Mouse (Mus musculus) bone marrow, adult 2 months (tissue): Measurements from ENCODE around the gene Phc2. TPM values are rescaled to one million over a fixed set of nuclear protein-coding genes. Genes with fewer than 3 reads are reported as not detected.

ENCODE experiments used
- H3K27ac ChIP-seq: fragments of 200-500 bp; 2 replicates; pipeline ENCODE4 v1.5.1; 2012; ENCODE audit warnings: low read depth, mild to moderate bottlenecking, control low read depth, inconsistent platforms, low read length; ENCODE audit not compliant: control insufficient read depth, poor library complexity, insufficient read depth
- H3K4me1 ChIP-seq: fragments of 200-500 bp; 2 replicates; pipeline ENCODE4 v1.6.1; 2011; ENCODE audit warnings: low read length; ENCODE audit not compliant: control insufficient read depth, insufficient read depth
- H3K4me3 ChIP-seq: fragments of 200-500 bp; replicated peaks from 2 replicates; pipeline ENCODE3; 2011; ENCODE audit warnings: mild to moderate bottlenecking, low read depth, low read length, control low read depth; ENCODE audit not compliant: control insufficient read depth
- CTCF ChIP-seq: fragments of 200-500 bp; IDR thresholded peaks from 2 replicates; pipeline ENCODE4 v1.5.1; 2011; ENCODE audit warnings: low read length, control low read depth; ENCODE audit not compliant: control insufficient read depth, insufficient read depth
- POLR2A ChIP-seq: fragments of 200-500 bp; IDR thresholded peaks from 2 replicates; pipeline ENCODE4 v1.6.1; 2011; ENCODE audit warnings: low read depth, mild to moderate bottlenecking, control low read depth, low read length, borderline replicate concordance; ENCODE audit not compliant: control insufficient read depth
- WGBS: fragments of 180-500 bp; shearing (Covaris S2); methylation state at CpG from one replicate; pipeline ENCODE4 v1.1.7; 2018; 5-methylcytosine and 5-hydroxymethylcytosine counted together
- polyA plus RNA-seq: library from polyadenylated mRNA; stranded (reverse); fragments of >200 nt; gene quantifications from 2 replicates; pipeline ENCODE4 v1.2.4, GENCODE M21; 2011; ENCODE audit warnings: low replicate concordance; ENCODE audit not compliant: missing spikeins, insufficient read depth, insufficient read length

Phc2 gene
- polyA plus RNA-seq, 1 experiment, result 36.8 TPM

DNA sequence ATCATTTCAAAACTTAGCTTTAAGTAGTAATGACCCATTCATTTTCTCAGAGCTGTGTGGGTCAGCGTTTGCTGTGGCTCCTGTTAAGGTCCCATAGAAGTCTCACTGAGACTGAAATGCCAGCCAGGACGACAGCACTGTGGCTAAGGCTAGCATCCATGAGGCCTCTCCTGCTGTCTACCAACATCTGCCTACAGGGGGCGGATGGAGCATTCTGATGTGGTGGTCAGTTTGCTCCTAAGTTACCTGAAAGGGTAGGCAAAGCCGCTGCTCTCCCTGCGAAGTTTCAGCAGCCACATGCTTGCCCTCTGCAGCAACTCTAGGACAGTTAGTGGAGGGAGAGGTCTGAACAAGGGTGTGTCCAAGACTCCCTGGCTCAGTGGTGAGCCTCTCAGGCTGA, 96.5 kb downstream of the Phc2 start:
- 80% methylated on average over 5 of the region's 5 CpGs for WGBS
- Histone ChIP-seq H3K4me1 (no peaks in the 10 kb centered on the region), H3K4me3 (no peak overlapping the region), H3K27ac (no peak overlapping the region)
- TF ChIP-seq POLR2A (no peak), CTCF (no peak)

DNA sequence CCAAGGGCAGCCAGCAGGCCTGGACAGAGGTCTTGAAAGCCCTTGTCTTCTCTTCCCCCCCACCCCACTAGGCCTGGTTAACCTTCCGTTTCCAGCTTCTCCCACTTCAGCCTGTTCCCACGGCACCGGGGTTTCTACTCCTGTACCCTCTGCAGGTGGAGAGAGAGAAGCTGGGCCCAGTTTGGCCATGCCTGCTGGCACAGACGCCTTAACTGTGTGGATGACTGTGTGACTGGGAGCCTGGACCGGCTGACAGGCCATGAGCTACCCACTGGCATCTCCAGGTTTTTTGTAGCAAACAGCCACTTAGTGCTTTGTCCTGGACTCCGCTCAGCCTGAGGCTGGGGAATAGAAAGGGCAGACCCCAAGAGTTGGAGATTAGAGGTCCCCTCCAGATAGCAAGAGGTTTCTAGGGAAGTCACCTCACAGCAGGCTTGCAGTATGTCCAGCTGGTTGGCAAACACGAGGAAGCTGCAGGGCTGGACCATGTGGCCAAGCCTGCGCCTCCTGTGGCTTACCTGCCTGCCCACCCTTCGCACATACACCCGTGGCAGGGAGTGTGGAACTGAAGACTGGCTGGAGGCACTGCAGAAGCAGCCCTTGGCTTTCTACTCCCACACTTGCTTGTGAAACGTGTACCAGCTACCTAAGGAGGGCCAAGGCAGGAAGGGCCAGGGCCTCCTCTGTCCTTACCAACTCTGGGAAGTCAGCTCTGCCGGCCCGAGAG, 97.7 kb downstream of the Phc2 start:
- WGBS, result 84% methylated on average over 13 of the region's 13 CpGs
- no peak for TF ChIP-seq CTCF
- no peak for TF ChIP-seq POLR2A
- Histone ChIP-seq H3K4me1 (no peaks in the 10 kb centered on the region), H3K4me3 (no peak overlapping the region), H3K27ac (no peak overlapping the region)

DNA sequence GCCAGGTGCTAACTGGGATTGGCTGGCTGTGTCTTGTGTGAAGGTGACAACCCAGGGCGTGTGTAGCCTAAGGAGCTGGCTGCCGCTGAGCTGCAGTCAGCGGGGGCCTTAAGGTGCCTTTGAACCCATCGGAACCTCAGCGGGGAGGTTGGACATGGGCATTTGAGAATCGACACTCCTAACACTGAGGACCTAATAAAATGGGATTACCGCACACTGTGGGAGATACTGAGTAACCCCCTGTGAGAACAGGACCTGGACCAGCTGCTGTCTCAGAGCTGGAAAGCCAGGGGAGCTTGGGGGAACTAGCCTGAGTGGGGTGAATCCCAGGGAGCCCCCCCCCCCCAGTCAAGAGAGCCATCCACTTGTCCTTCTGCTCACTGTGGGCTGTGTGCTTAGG, 99.1 kb downstream of the Phc2 start:
- TF ChIP-seq POLR2A (no peak), CTCF (no peak)
- Histone ChIP-seq H3K4me3 (no peak overlapping the region), H3K4me1 (no peaks in the 10 kb centered on the region), H3K27ac (no peak overlapping the region)
- 94% methylated on average over 7 of the region's 7 CpGs for WGBS

DNA sequence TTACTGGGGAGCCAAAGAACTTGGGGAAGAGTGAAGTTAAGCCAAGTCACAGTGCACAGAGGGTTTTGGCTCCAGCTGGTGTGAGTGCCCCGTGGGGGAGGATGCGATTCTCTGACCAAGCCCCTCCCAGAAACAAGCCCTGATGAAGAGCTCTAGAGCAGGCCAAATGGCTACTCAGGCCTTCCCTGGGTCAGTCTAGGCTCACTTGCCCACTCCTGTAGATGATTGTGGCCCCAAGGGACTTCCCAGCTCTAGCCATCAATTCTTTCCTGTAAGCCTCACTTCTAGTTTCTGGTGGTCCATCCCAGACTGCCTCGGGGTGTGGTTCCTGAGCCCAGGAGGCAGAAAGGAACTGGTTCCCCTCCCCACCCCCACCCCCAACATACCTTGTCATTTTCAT, 100.6 kb downstream of the Phc2 start, which contains the start of gene A3galt2:
TSS of gene A3galt2 (plus strand) at position 301 of the 400 bp plus-strand sequence.
- no peak within 1 kb of the TSS for H3K27ac ChIP-seq
- no peak within 1 kb of the TSS for H3K4me3 ChIP-seq
- 67% methylated on average over 3 of the region's 3 CpGs for WGBS
- TF ChIP-seq CTCF (no peak), POLR2A (no peak)
- no peaks in the 10 kb centered on the region for H3K4me1 ChIP-seq

DNA sequence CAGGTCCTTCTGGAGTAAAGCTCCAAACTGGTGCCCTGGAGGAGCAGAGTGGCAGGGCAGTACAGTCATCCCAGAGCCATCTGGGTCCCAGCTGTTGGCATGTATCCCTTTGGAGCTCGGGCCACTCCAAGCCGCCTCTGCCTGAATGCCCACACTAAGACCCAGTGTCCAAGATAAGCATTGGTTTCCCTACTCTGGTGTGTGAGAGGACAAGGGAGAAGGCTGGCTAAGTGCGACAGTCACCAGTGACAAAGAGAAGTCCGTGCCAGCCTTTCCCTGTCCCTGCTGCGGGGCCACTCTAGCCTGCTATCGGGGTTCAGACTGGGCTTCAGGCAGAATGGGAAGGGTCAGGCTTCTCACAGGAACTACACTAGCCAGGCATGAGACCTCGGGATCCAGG, 101.4 kb downstream of the Phc2 start:
- 68% methylated on average over 7 of the region's 7 CpGs for WGBS
- Histone ChIP-seq H3K4me1 (no peaks in the 10 kb centered on the region), H3K4me3 (no peak overlapping the region), H3K27ac (no peak overlapping the region)
- TF ChIP-seq POLR2A (no peak), CTCF (no peak)

DNA sequence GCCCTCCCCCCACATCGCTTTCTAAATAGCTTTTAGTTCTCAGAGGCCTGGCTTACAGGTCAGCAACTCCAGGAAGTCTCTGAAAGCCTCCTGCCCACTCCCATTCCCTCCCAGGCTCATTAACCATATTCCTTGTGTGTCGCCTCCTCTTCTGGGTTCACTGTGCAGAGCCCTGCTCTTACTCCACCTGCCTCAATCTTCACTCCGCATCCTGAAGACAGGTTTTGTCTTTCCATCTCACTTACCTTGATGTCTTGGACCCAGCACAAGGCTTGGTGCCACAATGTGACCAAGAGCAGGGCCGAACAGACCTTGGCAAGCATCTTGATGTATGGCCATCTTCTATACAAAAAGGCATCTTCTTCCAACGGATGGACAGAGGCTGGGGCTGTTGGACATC, 104.7 kb downstream of the Phc2 start:
- no peak overlapping the region for H3K4me3 ChIP-seq
- 83% methylated on average over 5 of the region's 5 CpGs for WGBS
- no peaks in the 10 kb centered on the region for H3K4me1 ChIP-seq
- no peak overlapping the region for H3K27ac ChIP-seq
- TF ChIP-seq POLR2A (no peak), CTCF (no peak)

DNA sequence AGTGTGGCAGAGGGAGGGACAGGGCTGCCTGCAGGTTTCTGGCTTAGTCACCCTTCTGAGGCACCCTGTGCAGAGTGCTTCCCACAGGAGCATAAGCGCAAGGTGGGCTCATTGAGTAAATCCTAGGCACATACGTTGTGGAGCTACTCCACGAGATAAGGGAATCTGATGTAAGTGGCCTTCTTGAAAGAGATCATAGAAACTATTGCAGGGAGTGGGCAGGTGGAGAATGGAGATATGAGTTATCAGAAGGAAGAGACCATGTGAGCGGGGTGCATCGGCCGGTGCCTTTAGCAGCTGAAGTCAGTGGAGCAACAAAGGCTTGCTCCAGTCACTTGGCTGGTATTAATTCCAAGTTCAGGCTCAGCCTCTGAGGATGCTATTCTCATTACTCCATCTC, 105.5 kb downstream of the Phc2 start:
- TF ChIP-seq CTCF, result no peak
- no peak for TF ChIP-seq POLR2A
- no peaks in the 10 kb centered on the region for H3K4me1 ChIP-seq
- 63% methylated on average over 6 of the region's 6 CpGs for WGBS
- H3K4me3 ChIP-seq, result no peak overlapping the region
- H3K27ac ChIP-seq, result no peak overlapping the region

DNA sequence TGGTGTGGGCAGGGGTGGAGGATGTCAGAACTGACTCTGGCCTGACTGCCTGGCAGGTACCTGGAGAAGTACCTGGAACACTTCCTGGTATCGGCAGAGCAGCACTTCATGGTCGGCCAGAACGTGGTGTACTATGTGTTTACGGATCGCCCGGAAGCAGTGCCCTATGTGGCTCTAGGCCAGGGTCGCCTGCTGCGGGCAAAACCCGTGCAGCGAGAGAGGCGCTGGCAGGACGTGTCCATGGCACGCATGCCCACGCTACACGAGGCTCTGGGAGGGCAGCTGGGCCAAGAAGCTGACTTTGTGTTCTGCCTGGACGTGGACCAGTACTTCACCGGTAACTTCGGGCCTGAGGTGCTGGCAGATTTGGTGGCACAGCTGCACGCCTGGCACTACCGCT, 112.4 kb downstream of the Phc2 start:
- Histone ChIP-seq H3K4me3 (no peak overlapping the region), H3K27ac (no peak overlapping the region), H3K4me1 (no peaks in the 10 kb centered on the region)
- WGBS, result 87% methylated on average over 20 of the region's 20 CpGs
- no peak for TF ChIP-seq CTCF
- TF ChIP-seq POLR2A, result no peak

DNA sequence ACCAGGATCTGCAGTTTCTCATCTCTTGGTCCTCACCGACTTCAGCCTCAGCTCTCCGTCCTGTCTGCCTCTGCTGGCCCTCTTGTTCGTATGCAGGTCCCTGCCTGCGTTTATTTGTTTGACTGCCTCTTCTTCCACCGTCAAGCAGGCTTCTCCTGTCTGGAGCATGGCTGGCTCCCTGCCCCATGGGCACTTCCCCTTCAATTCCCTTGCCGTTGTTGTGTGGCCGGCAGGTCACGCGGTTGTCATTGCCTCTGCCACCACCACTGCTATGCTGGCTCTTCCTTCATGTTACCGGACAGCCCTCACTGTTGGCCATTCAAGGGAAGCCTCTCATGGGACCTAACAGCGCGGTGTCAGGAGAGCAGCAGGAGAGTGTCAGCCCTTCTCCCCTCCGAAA, 113.6 kb downstream of the Phc2 start:
- no peak overlapping the region for H3K27ac ChIP-seq
- no peaks in the 10 kb centered on the region for H3K4me1 ChIP-seq
- WGBS, result 56% methylated on average over 13 of the region's 13 CpGs

More for the DNA sequence above, 113.6 kb downstream of the Phc2 start:
- no peak for TF ChIP-seq POLR2A
- no peak for TF ChIP-seq CTCF
- H3K4me3 ChIP-seq, result no peak overlapping the region
